Mouse (Mus musculus) neural tube, embryonic 13.5 days (tissue): Measurements from ENCODE around the gene Apopt1. TPM values are rescaled to one million over a fixed set of nuclear protein-coding genes. Genes with fewer than 3 reads are reported as not detected.

ENCODE experiments used
- ATAC-seq: fragments of 200-750 bp; cut with Nextera tagmentation; 2 replicates; pipeline ENCODE4 v1.8.0; 2017; ENCODE audit warnings: low read depth, mild to moderate bottlenecking, moderate TSS enrichment, moderate library complexity
- H3K27ac ChIP-seq: fragments of 300-500 bp; sonication (generic); replicated peaks from 2 replicates; pipeline ENCODE4 v1.5.1; 2015; ENCODE audit warnings: moderate library complexity, mild to moderate bottlenecking, inconsistent platforms
- H3K27me3 ChIP-seq: fragments of 300-500 bp; sonication (generic); 2 replicates; pipeline ENCODE4 v1.6.1; 2015; ENCODE audit warnings: mild to moderate bottlenecking, inconsistent platforms
- H3K36me3 ChIP-seq: fragments of 300-500 bp; sonication (generic); 2 replicates; pipeline ENCODE4 v1.6.1; 2015; ENCODE audit warnings: mild to moderate bottlenecking, inconsistent platforms
- H3K4me1 ChIP-seq: fragments of 300-500 bp; sonication (generic); replicated peaks from 2 replicates; pipeline ENCODE4 v1.6.1; 2015; ENCODE audit warnings: inconsistent platforms
- H3K4me2 ChIP-seq: fragments of 300-500 bp; sonication (generic); 2 replicates; pipeline ENCODE4 v1.6.1; 2015; ENCODE audit warnings: inconsistent platforms, mild to moderate bottlenecking, moderate library complexity
- H3K4me3 ChIP-seq: fragments of 300-500 bp; sonication (generic); 2 replicates; pipeline ENCODE4 v1.5.1; 2015; ENCODE audit warnings: mild to moderate bottlenecking, inconsistent platforms
- H3K9ac ChIP-seq: fragments of 300-500 bp; sonication (generic); 2 replicates; pipeline ENCODE4 v1.6.1; 2015; ENCODE audit warnings: moderate library complexity, mild to moderate bottlenecking, inconsistent platforms
- H3K9me3 ChIP-seq: fragments of 300-500 bp; sonication (generic); 2 replicates; pipeline ENCODE4 v1.6.1; 2016; ENCODE audit warnings: inconsistent platforms
- WGBS: fragments of 180-500 bp; shearing (Covaris S2); methylation state at CpG from one replicate; pipeline ENCODE4 v1.1.7; 2015; 5-methylcytosine and 5-hydroxymethylcytosine counted together
- polyA plus RNA-seq: library from polyadenylated mRNA; unstranded; fragments of >200 nt; fragmentation: Nextera tagmentation; extraction: Ambion mirVana; gene quantifications from 2 replicates; pipeline ENCODE4 v1.2.1, GENCODE M21; 2015

Apopt1 gene
- polyA plus RNA-seq, 1 experiment from 2014 or later = 59.1 TPM

GRCm38 (mm10) chr12:111769306-111769705 is 56.2 kb downstream of the Apopt1 start:
- peak; percentile 25; the same call in 1 of the 2 replicates for ATAC-seq
- 26% methylated on average over 10 of the region's 10 CpGs for WGBS
- H3K27me3 ChIP-seq = no peaks in the 10 kb centered on the region
- peak overlapping the region; percentile 74 for H3K27ac ChIP-seq
- H3K4me2 ChIP-seq = no peak overlapping the region
- H3K4me3 ChIP-seq = no peak overlapping the region
- H3K36me3 ChIP-seq = peaks cover 26% of the 10 kb centered on the region
- peaks cover 51% of the 10 kb centered on the region for H3K4me1 ChIP-seq
- H3K9ac ChIP-seq = no peak overlapping the region
- H3K9me3 ChIP-seq = no peaks in the 10 kb centered on the region

- ATAC-seq = peak; percentile 32; the same call in 1 of the 2 replicates
- no peaks in the 10 kb centered on the region for H3K27me3 ChIP-seq
- WGBS = 47% methylated on average over 7 of the region's 9 CpGs
- no peak overlapping the region for H3K4me2 ChIP-seq
- peak overlapping the region; percentile 74 for H3K27ac ChIP-seq
- no peaks in the 10 kb centered on the region for H3K9me3 ChIP-seq
- peaks cover 54% of the 10 kb centered on the region for H3K4me1 ChIP-seq
- no peak overlapping the region for H3K4me3 ChIP-seq
- no peak overlapping the region for H3K9ac ChIP-seq
- peaks cover 32% of the 10 kb centered on the region for H3K36me3 ChIP-seq
Measured at GRCm38 (mm10) chr12:111769816-111770577, 56.9 kb downstream of the Apopt1 start.

GRCm38 (mm10) chr12:111770651-111771050 is 57.6 kb downstream of the Apopt1 start:
- no peak for ATAC-seq
- H3K4me2 ChIP-seq = no peak overlapping the region
- 88% methylated on average over 10 of the region's 10 CpGs for WGBS
- 0 out of 2 replicates have a peak overlapping the region, but pooled peaks have one; percentile 15 for H3K27ac ChIP-seq
- no peak overlapping the region for H3K4me3 ChIP-seq
- peaks cover 49% of the 10 kb centered on the region for H3K4me1 ChIP-seq
- H3K9me3 ChIP-seq = no peaks in the 10 kb centered on the region
- peaks cover 38% of the 10 kb centered on the region for H3K36me3 ChIP-seq
- no peaks in the 10 kb centered on the region for H3K27me3 ChIP-seq
- no peak overlapping the region for H3K9ac ChIP-seq

- no peak overlapping the region for H3K9ac ChIP-seq
- 90% methylated on average over 16 of the region's 16 CpGs for whole genome bisulfite sequencing
- peaks cover 73% of the 10 kb centered on the region for H3K36me3 ChIP-seq
- H3K9me3 ChIP-seq = no peaks in the 10 kb centered on the region
- ATAC-seq = no peak
- H3K27me3 ChIP-seq = no peaks in the 10 kb centered on the region
- H3K4me2 ChIP-seq = no peak overlapping the region
- H3K27ac ChIP-seq = no peak overlapping the region
- H3K4me3 ChIP-seq = no peak overlapping the region
- peaks cover 25% of the 10 kb centered on the region for H3K4me1 ChIP-seq
Measured at GRCm38 (mm10) chr12:111774156-111774555, 61.1 kb downstream of the Apopt1 start.

- Histone ChIP-seq H3K27ac (no peak overlapping the region), H3K4me3 (no peak overlapping the region), H3K9ac (no peak overlapping the region), H3K9me3 (no peaks in the 10 kb centered on the region), H3K4me2 (no peak overlapping the region), H3K4me1 (peaks cover 18% of the 10 kb centered on the region), H3K36me3 (peaks cover 79% of the 10 kb centered on the region), H3K27me3 (no peaks in the 10 kb centered on the region)
- 71% methylated on average over 15 of the region's 15 CpGs for WGBS
- no peak for ATAC-seq
Measured at GRCm38 (mm10) chr12:111774845-111775244, 61.8 kb downstream of the Apopt1 start.

- H3K9ac ChIP-seq = no peak overlapping the region
- H3K4me3 ChIP-seq = no peak overlapping the region
- peaks cover 9% of the 10 kb centered on the region for H3K4me1 ChIP-seq
- H3K27me3 ChIP-seq = no peaks in the 10 kb centered on the region
- H3K4me2 ChIP-seq = no peak overlapping the region
- no peak for ATAC-seq
- no peak overlapping the region for H3K27ac ChIP-seq
- WGBS = 92% methylated on average over 13 of the region's 13 CpGs
- peaks cover 99% of the 10 kb centered on the region for H3K36me3 ChIP-seq
- no peaks in the 10 kb centered on the region for H3K9me3 ChIP-seq
Measured at GRCm38 (mm10) chr12:111777919-111778318, 64.9 kb downstream of the Apopt1 start.

GRCm38 (mm10) chr12:111779544-111779943 is 66.5 kb downstream of the Apopt1 start:
- ATAC-seq = no peak
- H3K9ac ChIP-seq = no peak overlapping the region
- H3K4me2 ChIP-seq = no peak overlapping the region
- H3K27me3 ChIP-seq = no peaks in the 10 kb centered on the region
- H3K27ac ChIP-seq = no peak overlapping the region
- H3K36me3 ChIP-seq = peaks cover 97% of the 10 kb centered on the region
- H3K4me3 ChIP-seq = no peak overlapping the region
- whole genome bisulfite sequencing = 96% methylated on average over 1 of the region's 1 CpGs
- peaks cover 6% of the 10 kb centered on the region for H3K4me1 ChIP-seq
- H3K9me3 ChIP-seq = no peaks in the 10 kb centered on the region

GRCm38 (mm10) chr12:111785174-111785573 is 72.1 kb downstream of the Apopt1 start:
- Histone ChIP-seq H3K9me3 (no peaks in the 10 kb centered on the region), H3K36me3 (peaks cover 97% of the 10 kb centered on the region), H3K4me2 (no peak overlapping the region), H3K4me3 (no peak overlapping the region), H3K9ac (no peak overlapping the region), H3K4me1 (no peaks in the 10 kb centered on the region), H3K27me3 (no peaks in the 10 kb centered on the region), H3K27ac (no peak overlapping the region)
- 77% methylated on average over 15 of the region's 15 CpGs for WGBS
- no peak for ATAC-seq

GRCm38 (mm10) chr12:111787015-111787414 is 74.0 kb downstream of the Apopt1 start:
- H3K4me1 ChIP-seq = no peaks in the 10 kb centered on the region
- no peak overlapping the region for H3K4me2 ChIP-seq
- no peak for ATAC-seq
- peaks cover 97% of the 10 kb centered on the region for H3K36me3 ChIP-seq
- 94% methylated on average over 6 of the region's 6 CpGs for WGBS
- H3K27ac ChIP-seq = no peak overlapping the region
- H3K9me3 ChIP-seq = no peaks in the 10 kb centered on the region
- H3K9ac ChIP-seq = no peak overlapping the region
- no peak overlapping the region for H3K4me3 ChIP-seq
- no peaks in the 10 kb centered on the region for H3K27me3 ChIP-seq

- Histone ChIP-seq H3K9ac (no peak overlapping the region), H3K4me2 (no peak overlapping the region), H3K36me3 (peaks cover 100% of the 10 kb centered on the region), H3K4me3 (no peak overlapping the region), H3K9me3 (no peaks in the 10 kb centered on the region), H3K4me1 (no peaks in the 10 kb centered on the region), H3K27me3 (no peaks in the 10 kb centered on the region), H3K27ac (no peak overlapping the region)
- WGBS = 91% methylated on average over 5 of the region's 5 CpGs
- ATAC-seq = no peak
Measured at GRCm38 (mm10) chr12:111790090-111790489, 77.0 kb downstream of the Apopt1 start.

GRCm38 (mm10) chr12:111790631-111791030 is 77.6 kb downstream of the Apopt1 start:
- no peaks in the 10 kb centered on the region for H3K9me3 ChIP-seq
- H3K27ac ChIP-seq = no peak overlapping the region
- peaks cover 100% of the 10 kb centered on the region for H3K36me3 ChIP-seq
- no peak for ATAC-seq
- 90% methylated on average over 7 of the region's 7 CpGs for WGBS
- H3K9ac ChIP-seq = no peak overlapping the region
- no peak overlapping the region for H3K4me2 ChIP-seq
- no peaks in the 10 kb centered on the region for H3K4me1 ChIP-seq
- H3K27me3 ChIP-seq = no peaks in the 10 kb centered on the region
- H3K4me3 ChIP-seq = no peak overlapping the region

GRCm38 (mm10) chr12:111791474-111792104 is 78.5 kb downstream of the Apopt1 start:
- Histone ChIP-seq H3K4me3 (no peak overlapping the region), H3K4me1 (no peaks in the 10 kb centered on the region), H3K27ac (peak overlapping the region; percentile 70), H3K9ac (no peak overlapping the region), H3K4me2 (no peak overlapping the region), H3K9me3 (no peaks in the 10 kb centered on the region), H3K36me3 (peaks cover 99% of the 10 kb centered on the region), H3K27me3 (no peaks in the 10 kb centered on the region)
- 78% methylated on average over 13 of the region's 13 CpGs for WGBS
- ATAC-seq = no peak
